Mouse (Mus musculus) heart, postnatal 0 days (tissue): ENCODE results near the gene Timm10b.

Experiments used
- CTCF ChIP-seq: IDR thresholded peaks from 2 replicates; pipeline ENCODE4 v1.5.1; 2016; ENCODE audit warnings: antibody characterized with exemption, control low read depth, low read depth
- EP300 ChIP-seq: IDR thresholded peaks from 2 replicates; pipeline ENCODE4 v1.6.1; 2016; ENCODE audit warnings: antibody characterized with exemption, low read depth

DNA sequence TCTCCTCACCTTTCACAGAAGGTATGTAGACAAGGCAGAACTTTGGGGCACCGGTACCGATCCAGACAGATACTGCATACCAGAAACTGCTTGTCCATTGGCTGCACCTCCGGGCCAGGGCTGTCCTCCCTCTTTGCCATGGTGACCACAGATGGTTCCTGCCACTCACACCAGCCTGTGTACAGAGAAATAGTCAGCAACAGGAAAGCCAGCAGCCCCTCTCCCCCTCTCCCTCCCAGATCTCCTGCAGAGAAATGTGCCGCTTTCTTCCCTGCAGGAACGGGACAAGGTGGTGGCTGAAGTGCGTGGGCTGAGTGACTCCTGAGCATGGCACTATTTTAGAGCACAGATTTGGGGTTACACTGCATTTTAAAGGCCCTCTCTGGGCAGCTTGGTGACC lies 14.5 kb upstream of the Timm10b start:
- TF ChIP-seq CTCF: no peak
- TF ChIP-seq EP300: no peak
